Mouse (Mus musculus) adrenal gland, postnatal 14 days (tissue): Measurements from ENCODE around the gene Dpm3. TPM values are rescaled to one million over a fixed set of nuclear protein-coding genes. Genes with fewer than 3 reads are reported as not detected.
A peak's percentile ranks its signal among the peaks of the same experiment; 100 is the strongest.

Experiments
- DNase-seq: peaks from one replicate; pipeline ENCODE4 v3.0.0; 2021; ENCODE audit warnings: mixed read lengths
- total RNA-seq: library from RNA; stranded (reverse); gene quantifications from 2 replicates; pipeline ENCODE4 v1.2.3, GENCODE M21; 2021

Gene Dpm3
- total RNA-seq, 1 experiment from 2014 or later, result 116 TPM

DNA sequence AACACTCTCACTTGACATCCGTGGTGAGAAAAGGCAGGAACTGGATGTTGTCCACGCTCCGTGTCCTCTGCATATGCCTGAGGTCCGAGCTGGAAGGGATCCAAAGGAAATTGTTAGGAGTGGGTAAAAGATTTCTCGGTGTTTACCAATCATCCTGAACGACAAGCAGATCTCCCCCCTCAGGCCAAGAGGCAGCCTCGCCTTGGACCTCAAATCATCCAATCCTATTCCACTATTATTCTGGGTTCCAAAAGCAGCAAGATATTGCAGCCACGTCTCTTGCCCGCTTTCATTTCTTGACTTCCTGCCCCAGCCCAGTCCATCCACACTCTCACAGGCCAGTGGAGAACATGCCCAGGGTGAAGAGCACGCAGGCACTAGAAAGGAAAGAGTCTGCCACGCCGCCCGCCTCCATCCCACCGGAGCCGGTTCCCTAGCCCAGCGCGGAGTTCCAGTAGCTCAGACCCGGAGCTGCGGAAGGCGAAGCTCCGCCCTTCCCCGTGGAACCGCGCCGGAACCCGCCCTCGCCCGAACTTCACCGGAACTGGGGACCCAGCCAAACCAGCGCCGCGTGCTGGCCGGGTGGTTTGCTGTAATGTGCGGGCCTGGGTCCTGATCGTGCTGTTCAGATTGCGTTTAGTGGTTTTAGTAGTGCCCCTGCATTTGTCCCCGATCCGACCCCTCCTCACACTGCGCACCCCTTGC, 11.0 kb downstream of the Dpm3 start, which contains the start of gene Slc50a1:
Gene Slc50a1 (minus strand): TSS at position 520 of the 705 bp plus-strand sequence.
- peak; percentile 94 for DNase-seq

DNA sequence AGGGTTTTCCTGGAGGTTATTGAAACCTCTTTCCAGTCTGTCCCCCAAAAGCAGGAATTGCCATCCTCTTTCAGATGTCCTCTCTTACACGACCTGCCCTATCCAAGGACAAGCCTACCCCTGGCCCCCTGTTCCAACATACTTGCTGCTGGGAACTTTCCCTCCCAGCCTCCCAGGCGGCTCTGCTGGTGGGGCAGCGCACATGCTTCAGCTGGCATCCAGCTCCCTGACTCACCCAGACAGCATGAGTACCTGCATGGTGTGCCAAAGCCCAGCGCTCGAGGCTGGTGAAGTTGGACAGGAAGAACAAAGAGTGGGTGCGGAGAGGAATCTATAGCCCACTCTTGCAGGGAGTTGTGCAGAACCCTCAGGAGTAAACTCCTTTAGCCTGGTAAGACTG, 11.7 kb downstream of the Dpm3 start:
- peak; percentile 78 for DNase-seq

DNA sequence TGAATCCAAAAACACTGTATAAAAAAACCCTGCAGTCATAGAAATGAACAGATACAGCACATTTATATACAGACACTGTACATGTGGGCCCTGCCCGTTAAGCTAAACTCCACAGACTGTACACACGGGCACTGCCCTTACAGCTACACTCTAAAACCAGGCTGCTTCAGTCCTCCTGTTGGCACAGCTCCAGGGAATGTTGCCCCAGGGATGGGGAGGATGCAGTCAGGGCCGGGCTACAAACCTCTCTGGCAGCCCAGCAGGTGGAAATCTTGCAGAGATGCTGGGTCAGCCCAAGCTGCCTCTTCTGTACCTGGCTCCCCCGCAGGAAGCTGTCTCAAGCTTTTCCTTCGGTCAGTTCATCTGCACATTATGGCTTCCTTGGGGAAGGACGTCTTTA, 12.6 kb downstream of the Dpm3 start:
- peak; percentile 49 for DNase-seq

DNA sequence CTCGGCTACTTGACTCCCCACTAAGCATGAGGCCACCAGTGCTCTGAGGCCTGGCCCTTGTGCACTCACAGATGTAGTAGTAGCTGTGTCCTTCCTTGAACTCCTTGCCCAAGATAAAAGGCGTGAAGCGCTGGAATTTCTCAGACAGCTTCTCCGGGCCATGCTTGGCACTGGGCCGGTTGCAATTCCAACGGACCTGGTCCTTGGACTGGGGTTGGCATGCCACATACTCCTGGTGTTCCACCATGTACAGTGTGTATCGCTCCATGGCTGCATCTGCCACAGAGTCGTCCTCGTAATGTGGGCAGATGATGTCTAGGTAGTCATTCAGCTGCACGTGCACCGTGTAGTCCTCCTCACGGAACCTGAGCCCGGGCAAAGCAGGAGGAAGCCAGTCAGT, 16.9 kb downstream of the Dpm3 start:
- DNase-seq, result no peak

DNA sequence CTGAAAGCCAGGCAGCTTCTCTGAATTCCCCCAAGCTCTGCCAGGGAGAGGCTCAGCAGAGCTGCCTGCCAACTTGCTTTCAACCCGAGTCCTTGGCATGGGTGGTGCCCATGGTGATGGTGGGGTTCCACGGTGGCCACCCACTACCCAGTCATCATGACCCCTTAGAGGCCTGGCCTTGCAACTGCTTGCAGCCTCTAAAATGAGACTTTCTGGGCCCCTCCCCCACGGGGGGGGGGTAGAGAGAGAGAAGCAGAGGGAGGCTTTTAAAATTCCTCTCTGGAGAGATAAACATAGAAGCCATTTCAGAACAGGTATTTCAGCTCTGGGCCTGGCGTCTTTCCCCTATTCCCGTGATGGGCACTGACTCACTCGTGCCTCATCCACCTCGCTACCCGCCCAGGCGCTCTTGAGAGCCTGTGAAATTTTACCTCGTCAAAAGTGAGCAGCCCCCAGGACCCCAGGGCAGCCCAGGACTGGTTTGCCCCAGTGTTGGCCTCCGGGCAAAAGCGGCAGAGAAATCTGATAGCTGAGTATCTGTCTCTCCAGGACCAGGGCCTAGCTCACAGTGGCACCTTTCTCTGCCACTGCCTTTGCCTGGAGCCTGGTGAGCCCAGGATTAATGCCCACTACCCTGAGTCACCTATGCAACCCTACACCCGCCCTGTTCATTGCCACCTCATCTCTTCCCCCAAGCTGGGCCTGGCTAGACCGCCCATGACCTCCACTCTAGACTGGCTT, 18.3 kb downstream of the Dpm3 start:
- DNase-seq, result peak; percentile 21

DNA sequence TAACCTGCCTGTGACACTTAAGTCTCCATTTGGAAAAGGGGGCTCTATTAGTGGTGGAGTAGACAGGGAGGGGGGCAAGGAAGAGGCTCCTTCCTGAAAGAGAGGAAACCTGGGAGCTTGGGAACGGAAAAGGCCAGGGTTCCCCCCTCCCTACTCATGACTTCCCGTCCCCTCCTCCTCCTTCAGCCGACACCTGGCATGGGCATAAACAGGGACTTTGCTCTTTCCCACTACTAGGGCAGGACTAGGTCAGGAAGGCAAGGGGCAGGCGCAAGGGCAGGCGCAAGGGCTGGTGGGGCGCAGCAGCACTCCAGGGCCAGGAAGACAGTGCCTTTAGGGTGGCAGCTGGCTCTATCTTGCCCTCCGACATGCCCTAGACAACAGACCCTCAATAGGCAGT, 18.9 kb downstream of the Dpm3 start:
- peak; percentile 62 for DNase-seq

DNA sequence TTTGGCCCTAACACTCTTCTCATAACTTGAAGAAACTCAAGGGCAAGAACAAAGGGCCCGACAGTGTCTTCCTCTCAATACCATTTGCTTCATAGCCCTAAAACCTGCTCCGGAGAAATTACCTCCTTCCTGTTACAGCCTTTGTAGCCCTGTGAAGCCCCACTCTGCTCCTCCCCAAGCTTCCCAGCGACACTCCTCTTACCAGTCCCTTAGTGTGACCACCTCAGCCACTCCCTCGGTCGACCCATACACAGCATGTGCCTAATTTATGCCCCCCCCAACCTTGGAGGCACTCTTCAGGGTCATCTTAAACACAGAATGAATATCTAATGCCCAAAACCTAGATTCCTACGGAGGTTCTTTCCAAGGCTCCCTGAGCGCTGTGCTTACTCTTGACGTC, 19.5 kb downstream of the Dpm3 start:
- no peak for DNase-seq

DNA sequence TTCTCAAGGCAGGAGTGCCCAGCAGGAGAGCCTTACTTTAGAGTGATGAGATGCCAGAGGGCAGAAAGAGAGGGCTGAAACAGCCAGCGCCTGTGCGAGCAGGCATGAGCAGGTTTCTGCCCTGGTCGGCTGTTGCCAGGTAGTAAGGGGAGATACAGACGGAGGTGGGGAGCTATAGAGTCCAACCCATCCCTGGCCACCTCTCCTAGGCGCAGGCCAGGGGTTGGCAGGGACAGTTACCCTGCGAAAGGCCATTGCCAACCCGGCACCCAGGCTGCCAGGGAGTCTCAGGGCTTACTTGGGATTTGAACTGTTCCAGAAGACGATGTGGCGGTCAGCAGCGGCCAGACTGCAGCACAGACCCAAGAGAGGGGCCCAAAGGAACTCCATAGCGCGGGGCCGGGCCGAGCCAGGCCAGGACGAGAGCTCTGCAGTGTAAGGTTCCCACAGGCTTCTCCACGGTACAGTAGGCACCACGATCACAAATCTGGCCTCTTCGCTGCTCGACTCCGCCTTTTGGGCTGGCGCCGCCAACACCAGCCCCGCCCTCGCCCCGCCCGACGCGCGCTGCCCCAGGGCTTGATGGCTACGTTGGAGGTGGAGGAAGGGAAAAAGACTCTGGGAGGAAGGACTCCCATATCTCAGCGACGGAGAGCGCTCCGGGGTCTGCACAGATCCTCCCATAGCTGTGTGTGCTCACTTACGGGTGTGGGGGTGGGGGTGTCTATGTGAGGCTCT, 20.2 kb downstream of the Dpm3 start:
- DNase-seq, result peak; percentile 92

DNA sequence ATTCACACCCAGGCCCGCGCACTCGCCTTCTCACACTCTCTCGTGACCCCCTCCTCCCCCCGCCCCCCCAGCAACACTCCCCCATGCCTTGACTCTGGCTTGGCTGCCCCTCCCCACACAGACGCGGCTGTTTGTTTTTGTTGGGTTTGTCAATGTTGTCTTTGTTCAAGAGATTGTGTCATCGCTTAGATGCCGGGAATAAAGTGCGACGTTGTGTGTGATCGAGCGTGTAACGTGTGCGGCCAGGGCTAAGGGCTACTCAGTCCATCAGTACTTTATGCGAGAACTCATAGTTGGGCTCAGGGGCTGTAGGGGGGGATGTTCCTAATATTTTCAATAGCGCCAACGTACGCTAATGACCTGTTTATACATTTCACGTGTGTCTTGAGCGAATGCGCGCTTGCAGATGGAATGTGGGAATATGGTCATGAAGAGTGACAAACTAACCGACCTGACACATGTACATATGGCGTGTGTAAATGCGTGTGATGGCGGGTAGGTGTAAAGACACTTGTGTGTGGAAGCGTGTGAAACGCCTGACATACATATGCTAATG, 21.0 kb downstream of the Dpm3 start:
- peak; percentile 38 for DNase-seq

DNA sequence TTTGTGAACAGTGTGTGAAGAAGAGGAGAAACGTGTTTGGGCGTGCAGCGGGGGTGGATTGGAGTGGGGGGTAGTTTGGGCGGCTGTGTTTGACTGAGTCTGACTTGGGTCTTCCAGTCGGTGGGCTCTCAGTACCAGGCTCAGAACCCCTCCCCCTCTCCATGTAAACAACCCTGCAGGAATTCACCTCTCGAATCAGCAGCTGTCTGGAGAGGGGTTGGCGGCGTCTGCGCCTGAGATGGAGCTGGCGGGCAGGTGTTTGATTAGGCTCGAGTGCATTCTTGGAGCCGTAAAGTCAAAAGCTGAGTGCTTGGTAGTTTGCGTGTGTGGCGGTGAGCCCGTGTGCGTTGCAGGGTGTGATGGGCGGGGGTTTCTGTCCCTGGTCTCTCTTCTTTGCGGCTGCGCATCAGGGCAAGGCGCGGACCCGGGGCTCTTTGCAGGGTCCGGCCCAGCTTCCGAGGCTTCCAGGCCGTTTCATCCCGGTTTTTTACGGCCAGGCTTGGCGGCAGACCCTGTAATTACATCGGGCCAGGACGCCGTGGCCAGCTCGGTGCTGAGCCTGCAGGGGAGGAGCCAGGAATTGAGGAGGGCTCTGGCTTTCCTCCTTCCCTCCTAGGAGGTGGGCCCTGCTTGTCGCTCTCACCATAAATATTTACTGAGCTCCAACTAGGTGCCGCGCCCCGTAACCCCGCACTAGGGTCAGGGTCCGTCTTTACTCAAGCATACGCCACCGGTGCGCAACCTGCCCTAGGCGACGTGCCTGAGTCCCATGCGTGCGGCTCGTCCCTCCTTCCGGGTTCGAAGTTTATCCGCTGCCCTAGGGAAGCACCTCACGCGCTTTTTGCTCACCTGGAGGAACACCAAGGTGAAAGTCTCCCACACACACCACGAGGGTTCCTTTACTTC, 21.7 kb downstream of the Dpm3 start, which contains the start of gene Efna1:
Gene Efna1 (minus strand): TSS at position 537 of the 906 bp plus-strand sequence.
- DNase-seq, result peak; percentile 61

DNA sequence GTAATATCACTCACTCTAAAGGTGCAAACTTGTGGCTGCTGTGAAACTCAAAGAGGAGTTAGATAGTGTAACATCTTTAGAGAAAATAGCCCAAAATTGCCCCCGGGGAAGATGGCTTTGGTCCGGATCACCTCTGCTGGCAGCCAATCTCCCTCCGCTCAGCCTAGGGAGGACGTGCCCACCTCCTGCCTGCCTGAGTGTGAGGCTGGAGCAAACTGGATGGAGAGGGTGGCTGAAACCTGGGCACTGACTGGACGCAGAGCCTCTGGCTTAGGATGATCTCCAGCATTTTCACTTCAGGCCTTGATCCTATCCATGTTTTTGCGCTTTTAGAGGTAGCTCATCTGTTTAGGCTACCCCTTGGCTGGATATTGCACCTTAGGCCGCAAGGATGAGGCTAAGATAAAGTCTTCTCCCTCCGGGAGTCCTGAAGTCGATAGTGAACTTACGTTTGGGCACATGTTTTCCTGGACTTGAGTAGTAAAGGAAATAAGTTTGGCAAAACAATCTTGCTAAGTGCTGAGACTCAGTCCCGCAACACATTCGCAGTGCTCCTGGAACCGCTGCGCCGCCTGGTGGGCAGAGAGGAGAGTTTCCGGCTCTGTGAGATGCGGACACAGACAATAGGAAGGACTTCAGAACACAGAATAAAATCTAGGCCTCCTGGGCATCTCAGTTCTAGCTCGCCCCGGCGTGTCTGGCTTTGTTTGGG, 22.6 kb downstream of the Dpm3 start:
- peak; percentile 92 for DNase-seq

DNA sequence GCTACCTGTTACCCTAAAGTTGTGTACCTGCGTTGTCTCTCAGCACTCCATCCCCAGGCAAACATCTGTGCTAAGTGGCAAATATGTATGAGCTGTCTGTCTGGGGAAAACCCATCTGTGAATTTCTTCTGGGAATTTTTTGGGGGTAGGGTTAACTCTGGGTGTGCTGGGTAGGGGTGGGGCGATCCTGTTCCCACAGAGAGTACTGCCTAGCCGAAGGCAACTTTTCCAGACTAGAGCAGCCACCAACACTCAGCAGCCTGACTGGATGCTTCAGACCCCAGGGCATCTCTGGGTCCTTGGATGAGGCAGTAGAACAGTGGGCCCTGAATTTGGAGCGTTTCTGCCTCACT, 23.1 kb downstream of the Dpm3 start:
- no peak for DNase-seq

DNA sequence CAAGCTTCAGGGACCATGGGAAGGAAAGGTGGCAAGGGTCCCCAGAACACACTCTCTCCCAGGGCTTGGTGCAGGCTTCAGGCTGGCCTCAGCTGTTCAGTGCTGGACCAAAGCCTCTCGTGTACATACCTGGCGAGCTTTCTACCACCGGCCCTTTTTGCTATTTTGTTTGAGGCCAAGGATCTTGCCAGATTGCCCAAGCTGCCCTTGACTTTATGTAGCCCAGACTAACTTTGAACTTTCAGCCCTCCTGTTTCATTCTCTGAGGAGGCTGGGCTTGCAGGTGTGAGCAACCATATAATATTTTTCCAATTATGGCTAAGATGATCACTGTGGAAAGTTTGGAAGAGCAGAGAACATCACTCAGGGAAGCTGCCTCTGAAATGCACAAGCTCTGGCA, 25.1 kb downstream of the Dpm3 start:
- DNase-seq, result no peak

DNA sequence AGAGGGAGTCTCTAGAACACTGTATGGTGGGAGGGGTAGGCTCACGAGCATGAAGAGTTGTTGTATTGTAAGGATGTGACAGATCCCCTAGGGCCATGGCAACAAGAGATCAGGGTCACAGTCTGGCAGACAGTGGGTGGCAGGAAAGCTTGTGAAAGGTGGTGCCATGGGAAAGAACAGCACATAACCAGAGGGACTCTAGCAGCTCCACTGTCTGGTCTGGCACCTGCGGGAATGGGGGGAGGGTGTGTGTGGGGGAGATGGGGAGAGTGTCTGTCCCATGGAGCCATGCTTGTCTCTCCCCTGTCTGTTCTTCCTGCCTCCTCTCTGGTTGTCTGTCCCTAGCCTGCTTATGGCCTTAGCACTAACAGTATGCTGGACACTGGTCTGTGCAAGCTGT, 26.4 kb downstream of the Dpm3 start:
- DNase-seq, result no peak

DNA sequence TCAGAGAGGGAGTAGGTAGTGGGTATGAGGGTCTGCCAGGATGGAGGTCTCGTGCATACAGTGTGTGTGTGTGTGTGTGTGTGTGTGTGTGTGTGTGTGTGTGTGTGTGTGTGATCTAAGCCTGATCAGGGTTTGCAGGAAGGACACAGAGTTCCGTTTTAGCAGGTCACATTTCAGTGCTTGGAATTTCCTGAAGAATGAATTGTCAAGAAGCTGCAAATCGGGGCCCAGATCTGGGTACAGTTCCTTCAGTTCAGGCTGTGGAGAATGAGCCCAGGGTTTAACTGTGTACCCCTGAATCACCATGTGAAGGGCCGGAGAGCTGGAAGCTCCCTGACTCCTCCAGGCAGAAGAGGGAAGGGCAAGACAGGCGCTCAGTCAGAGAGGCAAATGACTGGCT, 28.1 kb downstream of the Dpm3 start:
- DNase-seq, result no peak

DNA sequence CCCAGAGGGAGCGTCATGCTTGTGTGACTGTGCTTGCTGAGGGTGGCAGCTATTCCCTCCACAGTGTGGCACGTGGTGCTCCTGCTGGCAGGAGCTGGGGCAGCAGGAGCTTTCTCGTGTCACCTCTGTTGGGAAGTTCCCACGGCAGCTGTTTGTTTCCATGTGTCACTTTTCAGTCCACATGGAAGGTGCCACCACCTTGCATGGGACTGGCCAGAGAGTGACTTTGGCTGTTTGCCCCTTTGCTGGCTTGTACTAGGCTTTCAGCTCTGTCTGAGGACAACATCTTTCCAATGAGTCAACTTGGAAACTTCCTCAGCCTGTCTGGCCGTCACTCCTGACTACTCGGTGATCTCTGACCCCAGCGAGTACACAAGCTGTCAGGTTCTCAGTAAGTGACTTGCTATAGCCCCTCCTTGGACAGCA, 29.4 kb downstream of the Dpm3 start:
- peak; percentile 28 for DNase-seq

DNA sequence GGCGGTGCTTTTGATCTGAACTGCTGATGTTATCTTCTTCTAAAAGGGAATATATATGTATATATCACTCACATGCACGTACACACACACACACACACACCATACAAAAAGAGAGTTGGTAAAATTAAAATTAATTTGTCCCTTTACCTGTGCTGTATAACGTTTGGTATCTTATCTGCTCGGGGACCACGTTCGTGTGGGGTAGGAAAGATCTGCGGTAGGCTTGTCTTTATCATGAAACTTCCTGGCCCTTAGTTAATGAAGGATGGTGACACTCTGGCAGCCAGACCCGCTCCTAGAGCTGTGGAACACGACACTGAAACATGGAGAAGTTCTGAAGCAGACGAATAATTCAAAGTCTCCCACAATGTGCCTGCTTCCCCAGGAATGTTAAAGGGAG, 32.7 kb downstream of the Dpm3 start:
- DNase-seq, result no peak

DNA sequence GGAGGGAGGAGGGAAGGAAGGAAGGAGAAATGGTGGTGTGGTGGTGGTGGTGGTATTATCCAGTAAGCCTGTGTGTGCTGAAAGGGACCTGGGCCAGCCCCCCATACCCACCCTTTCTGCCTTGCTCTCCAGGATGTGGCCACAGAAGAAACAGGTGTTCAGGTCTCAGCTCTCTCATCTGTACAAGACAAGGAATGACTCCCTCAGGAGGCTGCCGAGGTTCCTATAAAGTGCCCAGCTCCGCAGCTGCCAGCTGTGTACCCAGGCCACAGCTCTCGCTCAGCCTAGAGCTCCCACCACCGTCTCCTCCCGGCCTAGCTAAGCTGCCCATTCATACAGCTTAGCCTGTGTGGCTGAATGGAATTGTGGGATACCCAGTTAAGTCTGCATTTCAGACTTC, 33.1 kb downstream of the Dpm3 start:
- no peak for DNase-seq

DNA sequence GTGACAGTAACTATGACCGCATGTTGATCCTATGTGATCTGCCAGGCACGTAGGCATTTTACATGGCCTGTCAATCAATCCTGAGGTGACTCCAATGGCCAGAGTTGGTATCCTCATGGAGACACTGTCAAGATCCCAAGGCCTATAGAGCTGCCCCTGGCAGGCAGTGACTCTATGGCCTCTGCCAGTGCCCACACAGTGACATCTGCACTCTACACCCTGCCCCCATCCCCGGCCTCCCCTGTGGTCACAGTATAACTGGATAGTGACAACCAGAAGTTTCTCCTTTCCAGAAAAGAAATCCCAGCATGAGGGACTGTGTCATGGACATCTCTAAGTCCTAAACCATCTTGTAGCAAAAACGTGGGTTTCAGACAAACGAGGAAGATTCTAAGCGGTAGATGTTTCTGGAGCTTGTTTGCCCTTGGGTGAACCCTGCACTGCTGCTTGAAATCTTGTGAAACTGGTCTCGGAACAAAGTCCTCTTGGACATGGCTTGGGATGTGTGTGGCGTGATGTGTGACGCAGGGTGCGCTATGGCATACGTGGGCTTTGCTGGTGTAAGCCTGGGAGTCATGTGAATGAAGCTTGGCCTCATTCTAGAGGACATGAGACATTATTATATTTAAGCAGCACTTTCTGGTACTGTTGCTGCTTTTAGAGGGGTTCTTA, 34.2 kb downstream of the Dpm3 start:
- DNase-seq, result no peak

DNA sequence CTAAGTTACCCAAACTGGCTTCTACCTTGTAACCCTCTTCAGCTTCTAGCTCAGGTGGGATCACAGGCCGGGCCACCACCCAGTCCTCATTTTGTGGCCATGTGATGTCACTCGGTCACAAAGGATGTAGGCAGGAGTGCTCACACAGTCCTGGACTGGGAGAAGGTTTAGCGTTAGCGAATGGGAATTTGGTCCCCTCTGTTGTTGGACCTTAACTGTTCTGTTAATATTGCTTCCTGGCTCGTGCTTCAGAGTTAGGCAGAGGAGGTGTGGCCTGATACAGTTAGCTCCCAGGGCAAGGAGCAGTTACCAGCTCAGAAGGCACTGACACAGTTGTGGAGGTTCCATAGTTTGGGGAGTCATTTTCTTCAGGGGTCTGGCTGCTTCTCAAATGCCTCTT, 35.0 kb downstream of the Dpm3 start:
- DNase-seq, result no peak
